Mouse (Mus musculus): ENCODE results near the gene Tspo.

Tspo gene

GRCm38 (mm10) chr15:83541647-83542287, 21.6 kb upstream of the Tspo start:
- no peak for DNase-seq (ENCODE audit: low read depth, low spot score)

DNA sequence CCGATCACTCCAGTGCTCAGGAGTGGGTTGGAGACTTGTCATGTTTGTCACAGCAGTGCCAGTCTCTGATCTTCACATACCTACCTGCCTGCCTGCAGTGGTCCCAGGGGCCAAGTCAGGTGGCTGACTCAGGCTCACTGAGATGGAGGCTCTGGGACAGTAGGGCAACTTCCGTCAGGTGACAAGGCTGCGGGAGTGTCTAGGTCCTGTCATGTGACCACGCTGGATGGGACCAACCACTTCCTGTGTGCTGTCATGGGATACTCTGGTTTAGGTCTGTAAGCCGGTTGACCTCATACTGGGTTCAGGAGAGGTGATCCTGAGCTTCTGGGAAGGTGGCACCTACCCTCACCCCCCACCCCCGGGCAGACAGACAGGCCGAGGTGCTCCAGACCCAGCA, 17.4 kb upstream of the Tspo start:
- no peak for DNase-seq (ENCODE audit: low read depth, low spot score)

- DNase-seq (ENCODE audit: low read depth, low spot score) = no peak
Observed at GRCm38 (mm10) chr15:83547144-83547543, 16.2 kb upstream of the Tspo start.

- DNase-seq (ENCODE audit: low read depth, low spot score) = no peak
Observed at GRCm38 (mm10) chr15:83550137-83550536, 13.3 kb upstream of the Tspo start.

DNA sequence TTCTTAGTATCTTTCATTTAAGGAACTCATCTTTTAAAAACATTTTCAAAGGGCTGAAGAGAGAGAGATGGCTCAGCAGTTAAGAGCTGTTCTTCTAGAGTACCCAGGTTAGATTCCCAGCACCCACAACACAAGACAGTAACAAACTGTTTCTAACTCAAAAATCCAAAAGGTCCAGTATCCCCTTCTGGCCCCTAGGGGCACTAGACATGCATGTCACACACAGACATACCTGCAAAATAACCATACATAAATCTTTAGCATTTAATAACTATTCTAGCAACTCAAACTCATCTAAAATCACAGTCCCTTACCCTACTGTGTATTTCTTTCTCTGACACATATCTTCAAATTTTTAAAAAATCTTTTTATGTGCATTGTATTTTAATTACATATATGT, 9.6 kb upstream of the Tspo start:
- DNase-seq (ENCODE audit: low read depth, low spot score) = no peak

- peak; percentile 75 for DNase-seq (ENCODE audit: low read depth, low spot score)
Observed at GRCm38 (mm10) chr15:83555161-83555974, 8.0 kb upstream of the Tspo start.

DNA sequence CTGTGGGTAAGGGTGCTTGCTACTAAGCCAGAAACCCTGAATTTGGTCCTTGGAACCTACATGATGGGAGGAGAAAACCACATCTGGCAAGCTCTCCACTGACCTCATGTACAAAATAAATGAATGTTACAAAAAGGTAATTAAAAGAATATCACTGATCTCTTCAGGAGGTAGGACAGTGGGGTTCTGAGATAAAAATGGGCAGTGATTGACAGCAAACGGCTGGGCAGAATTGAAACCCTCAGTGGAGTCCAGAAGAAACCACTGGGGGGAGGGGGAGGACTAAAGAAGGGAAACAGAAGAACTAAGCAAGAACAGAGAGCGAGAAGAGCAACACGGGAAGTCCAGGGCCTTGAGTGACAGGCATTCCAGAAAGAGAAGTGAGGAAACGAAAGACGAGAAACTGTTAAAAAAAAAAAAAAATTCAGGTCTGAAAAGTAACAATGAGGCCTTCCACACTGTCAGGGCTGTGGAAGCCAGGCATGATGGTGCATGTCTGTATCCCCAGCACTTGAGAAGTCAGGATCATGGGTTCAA, 2.4 kb upstream of the Tspo start:
- DNase-seq (ENCODE audit: low read depth, low spot score) = no peak

- DNase-seq (ENCODE audit: low read depth, low spot score) = no peak
Observed at GRCm38 (mm10) chr15:83562626-83563270, 644 bp upstream of the Tspo start.

GRCm38 (mm10) chr15:83563857-83564651, 662 bp downstream of the Tspo start:
- DNase-seq (ENCODE audit: low read depth, low spot score) = no peak

- DNase-seq (ENCODE audit: low read depth, low spot score) = no peak
Observed at GRCm38 (mm10) chr15:83565434-83565833, 2.0 kb downstream of the Tspo start.

DNA sequence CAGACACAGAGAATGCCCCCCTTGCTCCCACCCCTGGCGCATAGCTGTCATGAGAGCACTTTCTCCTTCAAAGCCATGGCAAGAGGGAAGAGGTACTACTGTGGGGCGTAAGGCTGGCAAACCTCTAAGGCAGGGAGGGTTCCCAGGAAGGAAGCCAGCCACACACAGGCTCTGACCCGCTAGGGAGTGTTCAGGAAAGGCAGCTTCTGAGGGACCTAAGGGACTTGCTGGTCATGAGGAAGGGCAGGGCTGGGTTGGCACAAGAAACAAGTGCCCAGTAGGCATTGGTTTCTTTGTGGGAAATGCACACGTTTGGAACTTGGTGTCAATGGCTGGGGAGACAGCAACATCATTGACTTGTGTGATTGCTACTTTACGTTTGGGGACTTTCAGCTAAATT, 2.6 kb downstream of the Tspo start:
- DNase-seq (ENCODE audit: low read depth, low spot score) = no peak

DNA sequence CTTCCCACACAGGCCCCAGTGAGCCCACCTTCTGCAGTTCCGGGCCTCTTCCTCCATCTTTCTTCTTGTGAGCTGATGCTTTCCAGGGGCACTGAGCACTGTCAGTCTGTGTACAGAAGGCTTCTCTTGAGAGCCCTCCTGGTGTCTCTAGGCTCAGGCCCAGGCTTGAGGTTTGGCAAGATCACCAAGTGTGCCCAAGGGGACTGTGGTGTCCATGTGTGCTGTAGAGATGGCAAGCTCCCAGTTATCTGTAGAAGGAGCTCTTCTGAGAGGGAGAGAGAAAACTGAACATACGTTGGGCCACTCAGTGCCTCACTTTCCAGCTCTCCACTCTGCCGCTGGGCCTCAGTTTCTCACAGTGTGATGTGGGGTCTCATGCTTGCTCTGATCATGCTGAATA, 4.3 kb downstream of the Tspo start:
- no peak for DNase-seq (ENCODE audit: low read depth, low spot score)

- DNase-seq (ENCODE audit: low read depth, low spot score) = no peak
Observed at GRCm38 (mm10) chr15:83568544-83568943, 5.2 kb downstream of the Tspo start.

- no peak for DNase-seq (ENCODE audit: low read depth, low spot score)
Observed at GRCm38 (mm10) chr15:83569682-83570081, 6.3 kb downstream of the Tspo start.

GRCm38 (mm10) chr15:83570641-83571040, 7.2 kb downstream of the Tspo start:
- DNase-seq (ENCODE audit: low read depth, low spot score) = no peak

DNA sequence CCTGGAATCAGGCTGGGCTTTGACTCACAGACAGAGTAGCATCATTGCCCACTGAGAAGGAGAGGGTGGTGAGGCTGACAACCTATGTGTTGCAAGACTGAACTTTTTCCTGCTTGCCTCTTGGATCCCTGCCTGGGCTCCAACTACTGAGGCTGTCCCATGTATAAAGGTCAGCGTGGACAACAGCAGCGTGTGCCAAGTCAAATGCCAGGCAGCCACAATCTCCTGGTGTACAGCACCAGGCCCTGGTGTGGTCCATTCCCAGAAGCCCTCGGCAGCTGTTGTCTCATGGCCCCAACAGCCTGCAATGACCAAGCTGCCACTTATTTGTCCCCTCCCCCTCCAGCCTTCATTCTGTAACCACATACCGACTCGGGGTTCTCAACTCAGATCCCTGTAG, 8.2 kb downstream of the Tspo start:
- no peak for DNase-seq (ENCODE audit: low read depth, low spot score)

- DNase-seq (ENCODE audit: low read depth, low spot score) = no peak
Observed at GRCm38 (mm10) chr15:83572132-83572531, 8.7 kb downstream of the Tspo start.

- DNase-seq (ENCODE audit: low read depth, low spot score) = no peak
Observed at GRCm38 (mm10) chr15:83573606-83574005, 10.2 kb downstream of the Tspo start.

GRCm38 (mm10) chr15:83574731-83575351, 11.4 kb downstream of the Tspo start:
- no peak for DNase-seq (ENCODE audit: low read depth, low spot score)

- DNase-seq (ENCODE audit: low read depth, low spot score) = no peak
Observed at GRCm38 (mm10) chr15:83575543-83575942, 12.2 kb downstream of the Tspo start.

DNA sequence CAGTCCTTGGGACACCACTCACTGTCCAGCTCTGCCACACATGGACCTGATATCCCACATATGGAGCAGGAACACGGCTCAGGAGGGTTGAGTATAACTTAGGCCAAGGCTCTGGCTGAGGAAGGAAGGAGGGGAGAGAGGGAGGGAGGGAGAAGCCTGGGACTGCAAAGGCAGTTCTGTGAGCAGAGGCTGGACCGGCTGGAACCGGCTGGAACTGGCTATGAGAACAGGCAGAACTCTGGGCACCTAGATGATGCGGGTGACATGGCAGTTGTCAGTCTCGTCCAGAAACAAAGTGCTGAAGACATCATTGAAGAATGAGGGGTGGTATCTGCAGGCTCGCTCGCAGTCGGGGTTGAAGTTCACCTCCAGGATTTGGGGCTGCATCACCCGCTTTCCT, 13.3 kb downstream of the Tspo start:
- no peak for DNase-seq (ENCODE audit: low read depth, low spot score)

Measured in retina, postnatal 7 days (tissue).